Mouse (Mus musculus) ES-Bruce4 (cell line): ENCODE results near the gene Kif26a. TPM values are rescaled to one million over a fixed set of nuclear protein-coding genes. Genes with fewer than 3 reads are reported as not detected.

Source experiments
- H3K27ac ChIP-seq: 2 replicates; pipeline ENCODE4 v1.5.1; 2012; ENCODE audit warnings: low read length, inconsistent platforms; ENCODE audit not compliant: insufficient read depth
- H3K27me3 ChIP-seq: 2 replicates; pipeline ENCODE4 v1.6.1; 2012; ENCODE audit warnings: mild to moderate bottlenecking, low read length, inconsistent platforms; ENCODE audit not compliant: control insufficient read depth, poor library complexity, insufficient read depth, severe bottlenecking
- H3K36me3 ChIP-seq: 2 replicates; pipeline ENCODE4 v1.6.1; 2012; ENCODE audit warnings: inconsistent platforms, mild to moderate bottlenecking, low read length, moderate library complexity; ENCODE audit not compliant: control insufficient read depth, poor library complexity, insufficient read depth, severe bottlenecking
- H3K4me1 ChIP-seq: one replicate; pipeline ENCODE4 v1.8.1; 2011; ENCODE audit warnings: low read length; ENCODE audit not compliant: control insufficient read depth, insufficient read depth
- H3K4me3 ChIP-seq: 2 replicates; pipeline ENCODE4 v1.5.1; 2011; ENCODE audit warnings: low read depth, mild to moderate bottlenecking, low read length
- H3K9ac ChIP-seq: 2 replicates; pipeline ENCODE4 v1.6.1; 2012; ENCODE audit warnings: low read depth, mild to moderate bottlenecking, inconsistent platforms; ENCODE audit not compliant: poor library complexity, severe bottlenecking
- H3K9me3 ChIP-seq: replicated peaks from 2 replicates; pipeline ENCODE4 v1.6.1; 2012; ENCODE audit warnings: mild to moderate bottlenecking, low read length, inconsistent platforms; ENCODE audit not compliant: control insufficient read depth, poor library complexity, insufficient read depth, severe bottlenecking
- CTCF ChIP-seq: IDR thresholded peaks from one replicate; pipeline ENCODE4 v1.8.1; 2011; ENCODE audit warnings: low read depth, low read length
- EP300 ChIP-seq: IDR thresholded peaks from 2 replicates; pipeline ENCODE4 v1.6.1; 2011; ENCODE audit warnings: low read depth, low read length; ENCODE audit not compliant: insufficient read depth
- POLR2A ChIP-seq: IDR thresholded peaks from one replicate; pipeline ENCODE4 v1.8.1; 2011; ENCODE audit warnings: low read length; ENCODE audit not compliant: insufficient read depth
- polyA plus RNA-seq: library from polyadenylated mRNA; stranded (reverse); fragments of >200 nt; gene quantifications from 2 replicates; pipeline ENCODE4 v1.2.4, GENCODE M21; 2011; ENCODE audit warnings: low read depth; ENCODE audit not compliant: missing spikeins, insufficient read depth, insufficient read length

The Kif26a gene
- polyA plus RNA-seq, 1 experiment, result 3.6 TPM

DNA sequence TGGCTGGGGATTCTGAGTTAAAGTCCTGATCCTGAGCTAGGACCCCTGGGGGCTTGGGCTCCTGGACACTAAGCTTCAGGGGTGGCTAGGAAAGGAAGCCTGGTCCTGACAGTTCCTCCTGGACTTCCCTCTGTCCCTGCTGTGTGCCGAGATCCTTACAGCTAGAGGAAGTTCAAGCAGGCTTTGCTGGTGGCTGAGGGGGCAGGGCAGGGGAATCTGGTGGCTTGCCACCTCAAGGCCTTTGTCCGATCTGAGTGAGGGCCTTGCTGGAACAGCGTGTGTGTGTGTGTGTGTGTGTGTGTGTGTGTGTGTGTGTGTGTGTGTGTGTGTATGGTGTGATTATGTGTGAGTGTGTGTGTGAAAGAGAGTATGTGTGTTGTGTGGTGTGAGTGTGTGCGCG lies 8.5 kb downstream of the Kif26a start:
- H3K4me1 ChIP-seq, result peaks cover 5% of the 10 kb centered on the region
- no peaks in the 10 kb centered on the region for H3K9me3 ChIP-seq
- no peak overlapping the region for H3K27ac ChIP-seq
- no peak overlapping the region for H3K9ac ChIP-seq
- no peaks in the 10 kb centered on the region for H3K27me3 ChIP-seq
- H3K36me3 ChIP-seq, result no peaks in the 10 kb centered on the region
- TF ChIP-seq EP300 (no peak), POLR2A (no peak), CTCF (no peak)
- H3K4me3 ChIP-seq, result no peak overlapping the region

DNA sequence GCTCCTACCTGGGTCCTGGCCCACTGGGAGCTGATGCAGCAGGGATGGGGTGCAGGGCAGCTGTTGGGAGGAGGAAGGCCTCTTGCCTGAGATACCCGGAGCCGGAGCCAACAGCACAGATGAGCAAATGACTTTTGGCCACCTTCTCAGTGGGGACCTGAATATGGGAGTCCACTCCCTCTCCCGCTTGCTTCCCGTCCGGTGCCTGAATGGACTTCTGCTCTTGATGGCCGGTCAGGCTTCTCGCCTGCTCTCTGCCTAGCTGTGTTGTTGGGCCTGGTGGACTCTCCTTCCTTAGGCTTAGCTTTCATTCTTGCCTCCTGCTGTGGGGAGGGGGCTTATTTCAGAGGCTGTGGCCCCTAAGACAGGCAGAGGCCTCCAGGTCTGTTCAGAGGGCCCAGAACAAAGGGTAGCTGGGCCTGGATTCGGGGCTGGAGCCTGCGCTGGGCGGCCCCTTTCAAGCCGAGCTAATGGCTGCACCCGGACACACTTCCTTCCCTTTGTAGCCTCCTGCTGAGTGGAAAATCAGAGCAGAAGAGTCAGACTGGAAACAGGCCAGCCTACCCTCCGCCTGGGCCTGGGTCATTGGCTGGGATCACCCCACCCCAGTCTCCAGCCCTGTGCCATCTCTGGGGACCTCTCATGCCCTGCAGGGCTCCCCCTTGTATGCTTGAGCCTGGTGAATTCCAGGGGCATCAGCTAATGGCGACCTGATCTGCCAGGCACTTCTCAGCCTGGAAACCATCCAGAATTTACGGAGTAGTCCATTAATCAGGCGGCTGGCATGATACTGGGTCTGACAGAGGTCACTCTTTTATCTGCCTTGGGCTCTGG lies 9.4 kb downstream of the Kif26a start:
- Histone ChIP-seq H3K4me3 (no peak overlapping the region), H3K27ac (no peak overlapping the region), H3K9me3 (no peaks in the 10 kb centered on the region), H3K9ac (no peak overlapping the region), H3K4me1 (peaks cover 5% of the 10 kb centered on the region), H3K36me3 (no peaks in the 10 kb centered on the region), H3K27me3 (no peaks in the 10 kb centered on the region)
- TF ChIP-seq POLR2A (no peak), CTCF (no peak), EP300 (no peak)

DNA sequence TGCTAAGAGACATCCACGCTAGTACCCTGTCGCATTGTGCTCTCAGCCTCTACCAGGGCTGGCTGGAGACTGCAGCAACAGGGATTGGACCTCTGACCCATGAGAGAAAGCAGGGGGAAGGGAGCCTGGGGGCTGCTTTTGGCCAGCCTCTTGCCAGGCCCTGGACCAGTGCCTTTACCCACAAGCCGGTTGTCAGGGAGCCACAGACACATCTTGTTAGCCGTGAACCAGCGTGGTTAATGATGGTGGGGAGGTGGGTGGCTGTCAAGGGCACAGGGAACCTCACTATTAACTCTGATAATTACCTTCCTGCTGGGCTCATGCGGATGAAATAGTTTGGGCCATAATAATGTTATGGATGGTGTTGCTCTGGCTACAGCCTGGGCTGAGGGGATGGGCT lies 10.8 kb downstream of the Kif26a start:
- no peaks in the 10 kb centered on the region for H3K36me3 ChIP-seq
- no peaks in the 10 kb centered on the region for H3K27me3 ChIP-seq
- no peak overlapping the region for H3K9ac ChIP-seq

DNA sequence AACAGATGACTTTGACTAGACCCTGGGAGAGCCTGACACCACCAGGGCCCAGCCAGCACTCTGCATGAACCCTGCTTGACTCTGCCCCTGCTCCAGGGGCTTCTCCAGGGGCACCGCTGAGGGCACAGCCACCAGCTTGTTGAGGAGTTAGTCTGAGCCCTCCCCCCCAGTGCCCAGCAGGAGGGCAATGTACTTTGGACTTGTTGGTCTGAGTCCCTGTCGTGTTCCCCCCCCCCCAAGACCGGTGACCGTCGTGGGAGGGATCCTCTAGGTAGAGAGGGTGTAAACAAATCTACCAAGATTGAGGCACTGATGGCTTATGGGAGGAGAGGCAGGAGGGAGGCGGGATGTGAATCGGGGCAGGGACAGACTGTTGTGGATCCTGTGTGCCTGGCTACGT lies 12.2 kb downstream of the Kif26a start:
- Histone ChIP-seq H3K36me3 (no peaks in the 10 kb centered on the region), H3K27ac (no peak overlapping the region), H3K9me3 (no peaks in the 10 kb centered on the region), H3K4me1 (peaks cover 4% of the 10 kb centered on the region), H3K9ac (no peak overlapping the region), H3K27me3 (no peaks in the 10 kb centered on the region), H3K4me3 (no peak overlapping the region)
- TF ChIP-seq EP300, result no peak
- TF ChIP-seq CTCF, result no peak
- TF ChIP-seq POLR2A, result no peak

More for the DNA sequence above, 10.8 kb downstream of the Kif26a start:
- H3K4me1 ChIP-seq, result peaks cover 4% of the 10 kb centered on the region
- H3K9me3 ChIP-seq, result no peaks in the 10 kb centered on the region
- no peak for TF ChIP-seq CTCF
- no peak for TF ChIP-seq EP300
- TF ChIP-seq POLR2A, result no peak
- H3K4me3 ChIP-seq, result no peak overlapping the region
- no peak overlapping the region for H3K27ac ChIP-seq

DNA sequence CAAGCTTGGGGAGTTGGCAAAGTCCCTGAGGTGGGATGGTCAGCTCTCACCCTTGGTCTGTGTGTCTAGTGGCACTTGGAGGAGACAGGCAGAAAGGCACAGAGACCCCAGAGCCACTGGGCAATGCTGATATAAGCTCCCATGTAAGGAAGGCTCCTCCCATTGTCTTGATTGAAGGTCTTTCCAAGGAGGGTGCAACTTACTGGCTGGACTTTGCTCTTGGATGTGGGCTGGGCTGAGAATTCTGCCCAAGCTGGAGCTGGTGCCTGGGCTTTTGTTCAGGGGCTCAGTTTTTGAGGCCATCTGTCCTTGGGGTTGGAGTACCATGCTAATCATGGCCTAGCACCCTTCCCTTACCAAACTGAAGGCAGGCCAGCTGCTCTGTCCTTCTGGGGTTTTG lies 12.8 kb downstream of the Kif26a start:
- H3K36me3 ChIP-seq, result no peaks in the 10 kb centered on the region
- H3K9ac ChIP-seq, result no peak overlapping the region
- H3K4me1 ChIP-seq, result peaks cover 4% of the 10 kb centered on the region
- no peak overlapping the region for H3K27ac ChIP-seq
- no peaks in the 10 kb centered on the region for H3K9me3 ChIP-seq
- no peaks in the 10 kb centered on the region for H3K27me3 ChIP-seq
- TF ChIP-seq CTCF, result no peak
- no peak for TF ChIP-seq POLR2A
- no peak for TF ChIP-seq EP300
- H3K4me3 ChIP-seq, result no peak overlapping the region

DNA sequence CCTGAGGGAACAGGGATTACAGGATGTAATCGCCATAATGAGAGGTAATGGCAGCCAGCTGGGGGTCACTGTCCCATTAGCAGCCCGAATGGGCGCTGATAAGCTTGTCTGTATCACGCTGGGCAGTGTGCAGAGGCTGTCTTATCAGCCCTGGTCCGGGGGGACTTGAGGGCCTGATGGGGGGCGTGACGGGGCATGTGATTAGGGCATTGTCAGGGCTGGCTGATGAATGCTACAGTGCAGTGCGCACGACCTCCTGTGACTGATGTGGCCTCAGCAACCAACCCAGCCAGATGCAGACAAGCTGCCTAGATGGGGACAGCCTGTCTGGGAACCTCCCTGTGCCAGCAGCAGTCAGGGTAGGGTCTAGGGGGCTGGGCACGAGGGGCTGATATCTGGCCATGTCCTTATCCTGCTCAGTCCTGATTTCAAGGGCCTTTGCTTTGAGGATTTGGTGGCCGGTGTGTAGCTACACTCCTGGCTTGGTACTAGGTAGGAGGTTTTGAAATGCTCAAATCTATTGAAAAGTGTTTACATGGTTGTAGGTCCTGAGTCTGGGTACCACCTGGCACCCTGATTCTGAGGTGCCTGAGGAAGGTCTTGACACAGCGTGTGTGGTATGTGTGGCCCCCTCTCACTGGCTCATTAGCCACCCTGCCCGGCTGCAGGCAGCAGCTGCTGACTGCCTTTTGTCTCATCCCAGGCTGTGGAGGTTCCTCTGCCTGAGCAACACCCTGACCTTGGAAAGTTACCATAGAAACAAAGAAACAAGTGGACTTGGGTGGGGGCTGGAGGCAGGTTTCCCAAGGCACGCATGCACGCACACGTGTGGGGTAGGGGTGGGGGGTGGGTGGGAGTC lies 18.2 kb downstream of the Kif26a start:
- Histone ChIP-seq H3K4me3 (no peak overlapping the region), H3K4me1 (peaks cover 4% of the 10 kb centered on the region), H3K9ac (no peak overlapping the region), H3K27ac (no peak overlapping the region), H3K36me3 (no peaks in the 10 kb centered on the region), H3K9me3 (no peaks in the 10 kb centered on the region), H3K27me3 (no peaks in the 10 kb centered on the region)
- 0 out of 2 replicates have a peak, but pooled peaks have one; percentile 15 for TF ChIP-seq EP300
- no peak for TF ChIP-seq POLR2A
- no peak for TF ChIP-seq CTCF
